13 mouse cellular contexts compared by ENCODE assay signal in the genomic region with DNA sequence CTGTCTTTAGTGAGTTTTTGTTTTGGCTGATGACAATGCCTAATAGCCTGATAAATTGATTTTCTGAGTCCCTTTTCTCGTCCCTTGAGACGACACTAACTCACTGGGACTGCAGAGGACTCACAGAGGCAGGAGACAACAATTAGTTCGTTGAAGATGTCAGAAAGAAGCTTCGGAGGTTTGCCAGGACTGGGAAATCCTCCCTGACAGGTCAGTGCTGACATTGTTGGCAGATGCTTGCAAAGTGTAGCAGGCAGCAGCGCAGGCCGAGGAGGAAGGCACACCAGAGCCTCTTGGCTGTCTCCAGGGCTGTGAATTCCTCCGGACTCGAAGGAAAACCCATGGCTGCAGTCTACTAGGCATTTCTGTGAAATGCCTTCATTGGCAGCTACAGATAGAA.
DNase-seq lines count a peak whose midpoint lies in the region; ATAC-seq and TF ChIP-seq lines count a peak whose summit lies in the region.
"Had no signal": no experiment of that assay in that cellular context is flagged by ENCODE, and none has a peak within 500 bp of the region (broad histone marks: within the 10 kb centered on the region; RNA-seq: fewer than 3 reads in every experiment).

No protein-coding gene starts in this region.

- no peak for TF ChIP-seq CTCF in lung, embryonic 14.5 days (IDR thresholded peaks at IDR 0.05; ENCODE audit: low read depth)
- TF ChIP-seq CTCF in lung, postnatal 0 days (IDR thresholded peaks at IDR 0.05), result no peak

- H3K4me2 ChIP-seq in lung, embryonic 14.5 days, result peak overlapping the region; percentile 18; the same call in 1 of the 2 replicates
- no peak overlapping the region for H3K4me2 ChIP-seq in lung, postnatal 0 days (replicated peaks; ENCODE audit: low read depth, low read length)
- H3K4me2 ChIP-seq in forebrain, embryonic 16.5 days (ENCODE audit: low read length), result no peak overlapping the region
- H3K4me2 ChIP-seq: embryonic facial prominence, embryonic 13.5 days; intestine, embryonic 15.5 days; liver, embryonic 13.5 days had no signal

- peaks cover 12% of the 10 kb centered on the region for H3K4me1 ChIP-seq in lung, embryonic 14.5 days (ENCODE audit: insufficient read depth)
- peaks cover 13% of the 10 kb centered on the region; the same call in 1 of the 2 replicates for H3K4me1 ChIP-seq in lung, postnatal 0 days (ENCODE audit: insufficient read depth, low read depth, low read length)
- H3K4me1 ChIP-seq in hindbrain, embryonic 10.5 days (replicated peaks), result peaks cover 22% of the 10 kb centered on the region
- peaks cover 57% of the 10 kb centered on the region for H3K4me1 ChIP-seq in limb, embryonic 10.5 days
- H3K4me1 ChIP-seq in forebrain, embryonic 16.5 days (replicated peaks; ENCODE audit: control insufficient read depth, insufficient read depth, low read length), result no peaks in the 10 kb centered on the region
- H3K4me1 ChIP-seq: intestine, embryonic 15.5 days; liver, embryonic 13.5 days had no signal

- H3K36me3 ChIP-seq in lung, embryonic 14.5 days (ENCODE audit: insufficient read depth), result no peaks in the 10 kb centered on the region
- no peaks in the 10 kb centered on the region for H3K36me3 ChIP-seq in lung, postnatal 0 days (ENCODE audit: insufficient read depth, low read length)
- H3K36me3 ChIP-seq in hindbrain, embryonic 10.5 days, result no peaks in the 10 kb centered on the region
- H3K36me3 ChIP-seq in limb, embryonic 10.5 days, result peaks cover 7% of the 10 kb centered on the region; the same call in 1 of the 2 replicates
- no peaks in the 10 kb centered on the region for H3K36me3 ChIP-seq in forebrain, embryonic 16.5 days (ENCODE audit: control insufficient read depth, insufficient read depth)
- H3K36me3 ChIP-seq: embryonic facial prominence, embryonic 13.5 days; intestine, embryonic 15.5 days; liver, embryonic 13.5 days had no signal

- no peaks in the 10 kb centered on the region for H3K9me3 ChIP-seq in lung, embryonic 14.5 days (ENCODE audit: low read depth, low read length)
- H3K9me3 ChIP-seq in lung, postnatal 0 days (ENCODE audit: low read length), result no peaks in the 10 kb centered on the region
- H3K9me3 ChIP-seq in hindbrain, embryonic 10.5 days, result no peaks in the 10 kb centered on the region
- H3K9me3 ChIP-seq in limb, embryonic 10.5 days (replicated peaks), result no peaks in the 10 kb centered on the region
- no peaks in the 10 kb centered on the region for H3K9me3 ChIP-seq in forebrain, embryonic 16.5 days (ENCODE audit: control insufficient read depth, low read length)
- H3K9me3 ChIP-seq: embryonic facial prominence, embryonic 13.5 days; intestine, embryonic 15.5 days; liver, embryonic 13.5 days; megakaryocyte, embryonic 14.5 days had no signal

- H3K9ac ChIP-seq in lung, embryonic 14.5 days, result no peak overlapping the region
- H3K9ac ChIP-seq in lung, postnatal 0 days (replicated peaks; ENCODE audit: low read depth), result no peak overlapping the region
- H3K9ac ChIP-seq in forebrain, embryonic 16.5 days (replicated peaks; ENCODE audit: low read depth, low read length), result no peak overlapping the region
- H3K9ac ChIP-seq: embryonic facial prominence, embryonic 13.5 days; intestine, embryonic 15.5 days; liver, embryonic 13.5 days had no signal

- no peaks in the 10 kb centered on the region for H3K27me3 ChIP-seq in lung, embryonic 14.5 days (ENCODE audit: insufficient read depth, low read length)
- H3K27me3 ChIP-seq in lung, postnatal 0 days (replicated peaks; ENCODE audit: insufficient read depth, low read length), result no peaks in the 10 kb centered on the region
- H3K27me3 ChIP-seq in hindbrain, embryonic 10.5 days (ENCODE audit: insufficient read depth, poor library complexity, severe bottlenecking), result no peaks in the 10 kb centered on the region
- H3K27me3 ChIP-seq in limb, embryonic 10.5 days (ENCODE audit: low read depth, poor library complexity, severe bottlenecking), result no peaks in the 10 kb centered on the region
- no peaks in the 10 kb centered on the region; the same call in 1 of the 2 replicates for H3K27me3 ChIP-seq in forebrain, embryonic 16.5 days (replicated peaks; ENCODE audit: control insufficient read depth, insufficient read depth, low read length)
- H3K27me3 ChIP-seq: embryonic facial prominence, embryonic 13.5 days; intestine, embryonic 15.5 days; liver, embryonic 13.5 days; megakaryocyte, embryonic 14.5 days had no signal

- H3K27ac ChIP-seq in lung, embryonic 14.5 days (ENCODE audit: low read depth), result peak overlapping the region; percentile 32; the same call in 1 of the 2 replicates
- no peak overlapping the region for H3K27ac ChIP-seq in lung, postnatal 0 days (ENCODE audit: low read length)
- H3K27ac ChIP-seq in hindbrain, embryonic 10.5 days, result peak overlapping the region; percentile 60
- peak overlapping the region; percentile 76 for H3K27ac ChIP-seq in limb, embryonic 10.5 days
- no peak overlapping the region for H3K27ac ChIP-seq in forebrain, embryonic 16.5 days (ENCODE audit: low read length)
- H3K27ac ChIP-seq: embryonic facial prominence, embryonic 13.5 days; intestine, embryonic 15.5 days; liver, embryonic 13.5 days had no signal

- H3K4me3 ChIP-seq in lung, embryonic 14.5 days (ENCODE audit: low read depth, low read length), result no peak overlapping the region
- no peak overlapping the region for H3K4me3 ChIP-seq in lung, postnatal 0 days (ENCODE audit: low read depth, low read length)
- H3K4me3 ChIP-seq in hindbrain, embryonic 10.5 days, result peak overlapping the region; percentile 20
- no peak overlapping the region for H3K4me3 ChIP-seq in limb, embryonic 10.5 days
- no peak overlapping the region for H3K4me3 ChIP-seq in forebrain, embryonic 16.5 days (replicated peaks; ENCODE audit: low read length)
- H3K4me3 ChIP-seq: embryonic facial prominence, embryonic 13.5 days; intestine, embryonic 15.5 days; liver, embryonic 13.5 days; megakaryocyte, embryonic 14.5 days had no signal

- TF ChIP-seq EP300 in lung, postnatal 0 days (IDR thresholded peaks at IDR 0.05), result no peak

- DNase-seq in lung, embryonic 14.5 days, result peak; percentile 23
- DNase-seq in lung, postnatal 0 days (ENCODE audit: low spot score), result no peak
- peak; percentile 34 for DNase-seq in hindbrain, embryonic 10.5 days (ENCODE audit: low spot score)
- peak; percentile 36 for DNase-seq in limb, embryonic 10.5 days (ENCODE audit: low spot score)
- peak; percentile 51 for DNase-seq in retina, embryonic 14.5 days (ENCODE audit: low spot score)
- DNase-seq: adrenal gland, postnatal 25 days; cerebellum, adult 18-20 months; liver, embryonic 13.5 days had no signal

- 30% methylated on average over 8 of the region's 8 CpGs for WGBS in lung, embryonic 14.5 days
- WGBS in lung, postnatal 0 days, result 46% methylated on average over 8 of the region's 8 CpGs
- WGBS in hindbrain, embryonic 10.5 days, result 48% methylated on average over 8 of the region's 8 CpGs
- WGBS in limb, embryonic 10.5 days, result 33% methylated on average over 8 of the region's 8 CpGs
- whole genome bisulfite sequencing in forebrain, embryonic 16.5 days, result 36% methylated on average over 8 of the region's 8 CpGs

- ATAC-seq in lung, embryonic 14.5 days (ENCODE audit: insufficient read depth), result no peak
- ATAC-seq in lung, postnatal 0 days, result no peak
- no peak for ATAC-seq in forebrain, embryonic 16.5 days
- no peak for ATAC-seq in megakaryocyte progenitor cell, adult 5-6 weeks (replicated peaks; ENCODE audit: poor library complexity)
- ATAC-seq: intestine, embryonic 15.5 days had no signal

Comparison
In these comparisons a context has a peak if more than half of its experiments do, and no peak if none do; other contexts are left out.
1. H3K27ac ChIP-seq: peak in lung, embryonic 14.5 days (single experiment), hindbrain, embryonic 10.5 days (single experiment) and limb, embryonic 10.5 days (single experiment); none in lung, postnatal 0 days (single experiment) and forebrain, embryonic 16.5 days (single experiment).